Mouse (Mus musculus): ENCODE data around the gene Slc29a3.

The Slc29a3 gene

GRCm38 (mm10) chr10:60752040-60753020 is at the start of gene Slc29a3:
Gene Slc29a3, minus strand, starts transcription at chr10:60752794.
- DNase-seq (ENCODE audit: extremely low spot score, low spot score) = peak; percentile 99

GRCm38 (mm10) chr10:60801898-60802412 is 49.4 kb upstream of the Slc29a3 start:
- no peak for DNase-seq (ENCODE audit: extremely low spot score, low spot score)

GRCm38 (mm10) chr10:60801168-60801897 is 48.7 kb upstream of the Slc29a3 start:
- DNase-seq (ENCODE audit: extremely low spot score, low spot score) = no peak

- no peak for DNase-seq (ENCODE audit: extremely low spot score, low spot score)
Observed at GRCm38 (mm10) chr10:60800295-60801167, 47.9 kb upstream of the Slc29a3 start.

- no peak for DNase-seq (ENCODE audit: extremely low spot score, low spot score)
Observed at GRCm38 (mm10) chr10:60797682-60798422, 45.3 kb upstream of the Slc29a3 start.

- DNase-seq (ENCODE audit: extremely low spot score, low spot score) = no peak
Observed at GRCm38 (mm10) chr10:60796474-60796873, 43.9 kb upstream of the Slc29a3 start.

GRCm38 (mm10) chr10:60796028-60796427 is 43.4 kb upstream of the Slc29a3 start:
- no peak for DNase-seq (ENCODE audit: extremely low spot score, low spot score)

- no peak for DNase-seq (ENCODE audit: extremely low spot score, low spot score)
Observed at GRCm38 (mm10) chr10:60794792-60795191, 42.2 kb upstream of the Slc29a3 start.

GRCm38 (mm10) chr10:60794374-60794773 is 41.8 kb upstream of the Slc29a3 start:
- no peak for DNase-seq (ENCODE audit: extremely low spot score, low spot score)

GRCm38 (mm10) chr10:60792841-60793240 is 40.2 kb upstream of the Slc29a3 start:
- DNase-seq (ENCODE audit: extremely low spot score, low spot score) = no peak

- no peak for DNase-seq (ENCODE audit: extremely low spot score, low spot score)
Observed at GRCm38 (mm10) chr10:60792365-60792764, 39.8 kb upstream of the Slc29a3 start.

- no peak for DNase-seq (ENCODE audit: extremely low spot score, low spot score)
Observed at GRCm38 (mm10) chr10:60790912-60791311, 38.3 kb upstream of the Slc29a3 start.

GRCm38 (mm10) chr10:60787303-60788074 is 34.9 kb upstream of the Slc29a3 start:
- no peak for DNase-seq (ENCODE audit: extremely low spot score, low spot score)

GRCm38 (mm10) chr10:60783608-60784007 is 31.0 kb upstream of the Slc29a3 start:
- no peak for DNase-seq (ENCODE audit: extremely low spot score, low spot score)

GRCm38 (mm10) chr10:60779628-60780027 is 27.0 kb upstream of the Slc29a3 start:
- DNase-seq (ENCODE audit: extremely low spot score, low spot score) = peak; percentile 89

GRCm38 (mm10) chr10:60778542-60778941 is 25.9 kb upstream of the Slc29a3 start:
- peak; percentile 68 for DNase-seq (ENCODE audit: extremely low spot score, low spot score)

- DNase-seq (ENCODE audit: extremely low spot score, low spot score) = no peak
Observed at GRCm38 (mm10) chr10:60775473-60775872, 22.9 kb upstream of the Slc29a3 start.

- no peak for DNase-seq (ENCODE audit: extremely low spot score, low spot score)
Observed at GRCm38 (mm10) chr10:60774616-60775015, 22.0 kb upstream of the Slc29a3 start.

- DNase-seq (ENCODE audit: extremely low spot score, low spot score) = no peak
Observed at GRCm38 (mm10) chr10:60770855-60771254, 18.3 kb upstream of the Slc29a3 start.

- DNase-seq (ENCODE audit: extremely low spot score, low spot score) = no peak
Observed at GRCm38 (mm10) chr10:60768614-60769013, 16.0 kb upstream of the Slc29a3 start.

All from neural tube, embryonic 10.5 days (tissue).